Mouse (Mus musculus): ENCODE data around the gene Kmt5b. TPM values are rescaled to one million over a fixed set of nuclear protein-coding genes. Genes with fewer than 3 reads are reported as not detected.

Gene Kmt5b
- polyA plus RNA-seq, 1 experiment from 2014 or later, result 17.9 TPM

DNA sequence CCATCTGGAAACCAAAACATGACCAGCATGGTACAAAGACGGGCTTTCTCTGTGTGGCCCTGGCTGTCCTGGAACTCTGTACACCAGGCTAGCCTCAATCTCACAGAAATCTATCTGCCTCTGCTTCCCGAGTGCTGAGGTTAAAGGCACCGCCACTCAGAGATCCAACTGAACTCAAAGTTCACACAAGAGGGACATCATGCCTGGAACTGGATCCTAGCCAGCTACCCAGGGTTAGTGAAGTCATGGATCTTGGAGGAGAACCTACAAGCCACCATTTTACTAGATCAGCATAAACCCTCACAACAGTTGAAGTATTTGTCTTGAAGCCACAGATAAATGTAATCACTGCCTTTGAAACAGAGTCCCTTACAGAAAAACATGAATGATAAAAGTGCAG lies 31.2 kb upstream of the Kmt5b start:
- Histone ChIP-seq H3K4me3 (ENCODE audit: low read depth, low read length) (no peak overlapping the region), H3K27me3 (replicated peaks; ENCODE audit: control insufficient read depth, insufficient read depth, low read length) (no peaks in the 10 kb centered on the region), H3K4me2 (no peak overlapping the region), H3K4me1 (replicated peaks; ENCODE audit: control insufficient read depth, insufficient read depth, low read length) (no peaks in the 10 kb centered on the region), H3K9ac (ENCODE audit: low read depth, low read length) (no peak overlapping the region), H3K9me3 (ENCODE audit: control insufficient read depth, low read length) (no peaks in the 10 kb centered on the region), H3K36me3 (ENCODE audit: control insufficient read depth, insufficient read depth, low read length) (no peaks in the 10 kb centered on the region), H3K27ac (ENCODE audit: low read depth, low read length) (no peak overlapping the region)
- 83% methylated on average over 3 of the region's 3 CpGs for whole genome bisulfite sequencing
- ATAC-seq (replicated peaks; ENCODE audit: low FRiP score), result no peak
- DNase-seq (ENCODE audit: low spot score), result no peak

GRCm38 (mm10) chr19:3739650-3740049 lies 27.6 kb upstream of the Kmt5b start:
- H3K4me3 ChIP-seq (ENCODE audit: low read depth, low read length), result no peak overlapping the region
- WGBS, result 85% methylated on average over 7 of the region's 7 CpGs
- H3K9ac ChIP-seq (ENCODE audit: low read depth, low read length), result no peak overlapping the region
- no peaks in the 10 kb centered on the region for H3K9me3 ChIP-seq (ENCODE audit: control insufficient read depth, low read length)
- no peak overlapping the region for H3K4me2 ChIP-seq
- ATAC-seq (replicated peaks; ENCODE audit: low FRiP score), result no peak
- no peaks in the 10 kb centered on the region for H3K27me3 ChIP-seq (replicated peaks; ENCODE audit: control insufficient read depth, insufficient read depth, low read length)
- no peak overlapping the region for H3K27ac ChIP-seq (ENCODE audit: low read depth, low read length)
- H3K4me1 ChIP-seq (replicated peaks; ENCODE audit: control insufficient read depth, insufficient read depth, low read length), result no peaks in the 10 kb centered on the region
- DNase-seq (ENCODE audit: low spot score), result no peak
- H3K36me3 ChIP-seq (ENCODE audit: control insufficient read depth, insufficient read depth, low read length), result no peaks in the 10 kb centered on the region

DNA sequence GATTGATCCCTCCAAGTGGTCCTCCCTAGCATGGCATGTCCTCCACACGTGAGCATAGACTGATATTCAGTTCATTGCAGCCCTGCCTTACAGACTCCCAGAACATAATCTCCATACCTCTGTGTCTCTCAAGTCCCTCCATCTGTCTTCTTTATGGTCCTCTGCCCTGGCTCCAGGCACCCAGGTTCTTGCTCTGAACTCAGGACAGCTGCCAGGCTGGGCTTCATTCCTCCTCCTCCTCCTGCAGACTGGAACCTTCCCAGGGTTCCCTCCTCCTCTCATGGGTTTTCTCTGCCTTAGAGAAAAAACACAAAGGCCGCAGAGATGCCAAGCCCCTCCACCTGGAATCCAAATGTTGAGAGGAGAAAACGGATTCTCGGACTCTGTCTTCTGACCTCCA lies 24.5 kb upstream of the Kmt5b start:
- Histone ChIP-seq H3K27ac (ENCODE audit: low read depth, low read length) (no peak overlapping the region), H3K9ac (ENCODE audit: low read depth, low read length) (no peak overlapping the region), H3K4me1 (replicated peaks; ENCODE audit: control insufficient read depth, insufficient read depth, low read length) (no peaks in the 10 kb centered on the region), H3K4me3 (ENCODE audit: low read depth, low read length) (no peak overlapping the region), H3K27me3 (replicated peaks; ENCODE audit: control insufficient read depth, insufficient read depth, low read length) (no peaks in the 10 kb centered on the region), H3K36me3 (ENCODE audit: control insufficient read depth, insufficient read depth, low read length) (no peaks in the 10 kb centered on the region), H3K9me3 (ENCODE audit: control insufficient read depth, low read length) (peaks cover 3% of the 10 kb centered on the region; the same call in 1 of the 2 replicates), H3K4me2 (no peak overlapping the region)
- ATAC-seq (replicated peaks; ENCODE audit: low FRiP score), result no peak
- WGBS, result 70% methylated on average over 4 of the region's 4 CpGs
- no peak for DNase-seq (ENCODE audit: low spot score)

DNA sequence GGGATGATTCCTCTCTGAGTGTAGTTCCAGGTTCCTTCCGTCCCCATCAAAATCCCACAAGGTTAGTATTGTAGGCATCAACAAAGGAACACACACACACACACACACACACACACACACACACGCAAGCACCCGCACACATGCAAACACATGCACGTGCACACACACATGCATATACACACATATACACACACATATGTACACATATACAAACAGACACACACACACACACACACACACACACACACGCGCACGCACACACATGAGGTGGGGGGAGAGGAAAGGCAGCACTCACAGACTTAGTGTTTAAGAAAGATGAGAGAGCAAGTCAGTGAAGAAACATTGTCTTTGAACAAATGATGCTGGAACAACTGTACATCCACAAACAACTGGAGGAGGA lies 23.9 kb upstream of the Kmt5b start:
- H3K9ac ChIP-seq (ENCODE audit: low read depth, low read length), result no peak overlapping the region
- H3K27ac ChIP-seq (ENCODE audit: low read depth, low read length), result no peak overlapping the region
- no peaks in the 10 kb centered on the region for H3K27me3 ChIP-seq (replicated peaks; ENCODE audit: control insufficient read depth, insufficient read depth, low read length)
- ATAC-seq (replicated peaks; ENCODE audit: low FRiP score) (no peak), DNase-seq (ENCODE audit: low spot score) (no peak)
- H3K4me1 ChIP-seq (replicated peaks; ENCODE audit: control insufficient read depth, insufficient read depth, low read length), result no peaks in the 10 kb centered on the region
- peaks cover 4% of the 10 kb centered on the region; the same call in 1 of the 2 replicates for H3K9me3 ChIP-seq (ENCODE audit: control insufficient read depth, low read length)
- H3K36me3 ChIP-seq (ENCODE audit: control insufficient read depth, insufficient read depth, low read length), result no peaks in the 10 kb centered on the region
- 85% methylated on average over 7 of the region's 7 CpGs for WGBS
- H3K4me3 ChIP-seq (ENCODE audit: low read depth, low read length), result no peak overlapping the region
- H3K4me2 ChIP-seq, result no peak overlapping the region

- Histone ChIP-seq H3K9me3 (ENCODE audit: control insufficient read depth, low read length) (peaks cover 7% of the 10 kb centered on the region; the same call in 1 of the 2 replicates), H3K27me3 (replicated peaks; ENCODE audit: control insufficient read depth, insufficient read depth, low read length) (no peaks in the 10 kb centered on the region), H3K27ac (ENCODE audit: low read depth, low read length) (no peak overlapping the region), H3K4me3 (ENCODE audit: low read depth, low read length) (peak overlapping the region; percentile 52), H3K36me3 (ENCODE audit: control insufficient read depth, insufficient read depth, low read length) (no peaks in the 10 kb centered on the region), H3K4me2 (peak overlapping the region; percentile 76), H3K9ac (ENCODE audit: low read depth, low read length) (peak overlapping the region; percentile 67), H3K4me1 (replicated peaks; ENCODE audit: control insufficient read depth, insufficient read depth, low read length) (no peaks in the 10 kb centered on the region)
- DNase-seq (ENCODE audit: low spot score) (peak; percentile 74), ATAC-seq (replicated peaks; ENCODE audit: low FRiP score) (peak; percentile 41)
- WGBS, result 6% methylated on average over 13 of the region's 13 CpGs
These were observed 23.2 kb upstream of the Kmt5b start for GRCm38 (mm10) chr19:3743851-3744512.

- Histone ChIP-seq H3K9me3 (ENCODE audit: control insufficient read depth, low read length) (peaks cover 4% of the 10 kb centered on the region; the same call in 1 of the 2 replicates), H3K4me1 (replicated peaks; ENCODE audit: control insufficient read depth, insufficient read depth, low read length) (no peaks in the 10 kb centered on the region), H3K4me2 (no peak overlapping the region), H3K27me3 (replicated peaks; ENCODE audit: control insufficient read depth, insufficient read depth, low read length) (no peaks in the 10 kb centered on the region), H3K4me3 (ENCODE audit: low read depth, low read length) (no peak overlapping the region), H3K27ac (ENCODE audit: low read depth, low read length) (no peak overlapping the region), H3K36me3 (ENCODE audit: control insufficient read depth, insufficient read depth, low read length) (no peaks in the 10 kb centered on the region), H3K9ac (ENCODE audit: low read depth, low read length) (no peak overlapping the region)
- no peak for DNase-seq (ENCODE audit: low spot score)
- ATAC-seq (replicated peaks; ENCODE audit: low FRiP score), result no peak
- 40% methylated on average over 8 of the region's 8 CpGs for WGBS
These were observed 14.5 kb upstream of the Kmt5b start for GRCm38 (mm10) chr19:3752621-3753239.

- no peaks in the 10 kb centered on the region for H3K36me3 ChIP-seq (ENCODE audit: control insufficient read depth, insufficient read depth, low read length)
- H3K4me2 ChIP-seq, result no peak overlapping the region
- H3K9ac ChIP-seq (ENCODE audit: low read depth, low read length), result no peak overlapping the region
- H3K27me3 ChIP-seq (replicated peaks; ENCODE audit: control insufficient read depth, insufficient read depth, low read length), result no peaks in the 10 kb centered on the region
- no peak overlapping the region for H3K4me3 ChIP-seq (ENCODE audit: low read depth, low read length)
- no peak overlapping the region for H3K27ac ChIP-seq (ENCODE audit: low read depth, low read length)
- no peaks in the 10 kb centered on the region for H3K4me1 ChIP-seq (replicated peaks; ENCODE audit: control insufficient read depth, insufficient read depth, low read length)
- ATAC-seq (replicated peaks; ENCODE audit: low FRiP score), result no peak
- WGBS, result 58% methylated on average over 1 of the region's 1 CpGs
- peaks cover 4% of the 10 kb centered on the region; the same call in 1 of the 2 replicates for H3K9me3 ChIP-seq (ENCODE audit: control insufficient read depth, low read length)
- DNase-seq (ENCODE audit: low spot score), result no peak
These were observed 14.0 kb upstream of the Kmt5b start for GRCm38 (mm10) chr19:3753240-3753633.

DNA sequence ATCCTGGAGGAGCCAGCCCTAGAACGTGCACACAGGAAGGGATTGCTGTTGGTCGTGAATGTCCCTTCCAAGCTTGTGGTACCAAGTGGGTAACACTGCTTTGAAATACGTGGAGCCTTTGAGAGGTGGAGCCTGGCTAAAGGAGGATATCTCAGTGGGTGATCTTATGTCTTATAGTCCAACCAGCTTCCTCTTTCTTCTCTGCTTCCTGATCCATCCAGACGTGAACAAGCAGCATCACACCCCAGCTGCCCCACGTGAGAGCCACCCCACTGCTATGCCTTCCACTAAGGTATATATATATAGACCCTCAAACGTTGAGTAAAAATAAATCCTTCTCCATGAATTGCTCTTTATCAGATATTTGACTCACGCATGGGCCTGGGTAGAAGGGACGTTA lies 13.5 kb upstream of the Kmt5b start:
- no peak overlapping the region for H3K4me2 ChIP-seq
- H3K9ac ChIP-seq (ENCODE audit: low read depth, low read length), result no peak overlapping the region
- no peak for DNase-seq (ENCODE audit: low spot score)
- no peaks in the 10 kb centered on the region for H3K4me1 ChIP-seq (replicated peaks; ENCODE audit: control insufficient read depth, insufficient read depth, low read length)
- no peak overlapping the region for H3K27ac ChIP-seq (ENCODE audit: low read depth, low read length)
- 33% methylated on average over 8 of the region's 8 CpGs for WGBS
- H3K9me3 ChIP-seq (ENCODE audit: control insufficient read depth, low read length), result no peaks in the 10 kb centered on the region
- H3K36me3 ChIP-seq (ENCODE audit: control insufficient read depth, insufficient read depth, low read length), result no peaks in the 10 kb centered on the region
- H3K27me3 ChIP-seq (replicated peaks; ENCODE audit: control insufficient read depth, insufficient read depth, low read length), result no peaks in the 10 kb centered on the region
- H3K4me3 ChIP-seq (ENCODE audit: low read depth, low read length), result no peak overlapping the region
- ATAC-seq (replicated peaks; ENCODE audit: low FRiP score), result no peak

DNA sequence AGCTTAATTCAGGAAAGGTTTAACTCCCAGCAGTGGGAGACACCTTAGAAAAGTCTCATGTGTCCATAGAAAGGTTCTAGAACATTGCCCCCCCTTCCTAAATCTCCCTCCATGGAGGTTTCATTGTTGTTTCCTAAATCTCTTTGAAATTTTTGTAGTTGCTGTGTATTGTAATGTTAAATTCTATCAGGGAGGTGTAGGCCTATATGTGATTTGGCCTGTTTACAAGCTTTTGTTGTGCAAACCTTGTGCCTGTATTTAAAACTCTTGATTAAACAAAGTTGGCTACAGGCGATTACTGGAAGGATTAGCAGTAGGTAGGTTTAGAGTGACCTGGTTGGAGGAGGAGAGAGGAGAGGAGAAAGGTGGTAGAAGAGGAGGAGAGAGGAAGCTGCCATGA lies 9.4 kb upstream of the Kmt5b start:
- H3K27ac ChIP-seq (ENCODE audit: low read depth, low read length), result no peak overlapping the region
- no peaks in the 10 kb centered on the region for H3K4me1 ChIP-seq (replicated peaks; ENCODE audit: control insufficient read depth, insufficient read depth, low read length)
- no peak for DNase-seq (ENCODE audit: low spot score)
- H3K27me3 ChIP-seq (replicated peaks; ENCODE audit: control insufficient read depth, insufficient read depth, low read length), result no peaks in the 10 kb centered on the region
- no peak overlapping the region for H3K4me2 ChIP-seq
- no peak for ATAC-seq (replicated peaks; ENCODE audit: low FRiP score)
- no peaks in the 10 kb centered on the region for H3K9me3 ChIP-seq (ENCODE audit: control insufficient read depth, low read length)
- H3K4me3 ChIP-seq (ENCODE audit: low read depth, low read length), result no peak overlapping the region
- H3K36me3 ChIP-seq (ENCODE audit: control insufficient read depth, insufficient read depth, low read length), result no peaks in the 10 kb centered on the region
- 51% methylated on average over 1 of the region's 1 CpGs for WGBS
- no peak overlapping the region for H3K9ac ChIP-seq (ENCODE audit: low read depth, low read length)

Measured in liver, embryonic 11.5 days (tissue).